Mouse (Mus musculus): ENCODE measurements at regions not wholly inside any gene's neighbourhood (a gene's known extent, or its start where the extent isn't known, plus 50 kb on each side); places are given as distances from the start of the nearest gene placed in this dataset.

GRCm38 (mm10) chr19:15647313-15647712 is 299.8 kb downstream of the Psat1 start:
- no peak for DNase-seq

GRCm38 (mm10) chr19:15644786-15645185 is 302.4 kb downstream of the Psat1 start:
- no peak for DNase-seq

GRCm38 (mm10) chr19:15617233-15617915 is 329.8 kb downstream of the Psat1 start:
- DNase-seq: peak; percentile 21 to 43

- peak in 1 of 2 experiments; percentile 1 for DNase-seq
Observed at GRCm38 (mm10) chr19:15614648-15615561, 332.2 kb downstream of the Psat1 start.

- DNase-seq: no peak
Observed at GRCm38 (mm10) chr19:15611137-15611758, 335.9 kb downstream of the Psat1 start.

GRCm38 (mm10) chr19:15606440-15606839 is 340.7 kb downstream of the Psat1 start:
- no peak for DNase-seq

- DNase-seq: no peak
Observed at GRCm38 (mm10) chr19:15592821-15593220, 354.3 kb downstream of the Psat1 start.

GRCm38 (mm10) chr19:15583782-15584693 is 363.1 kb downstream of the Psat1 start:
- no peak for DNase-seq

- DNase-seq: no peak
Observed at GRCm38 (mm10) chr19:15583106-15583781, 363.9 kb downstream of the Psat1 start.

GRCm38 (mm10) chr19:15571204-15571603 is 375.9 kb downstream of the Psat1 start:
- no peak for DNase-seq

GRCm38 (mm10) chr19:15561511-15561910 is 385.6 kb downstream of the Psat1 start:
- no peak for DNase-seq

GRCm38 (mm10) chr19:15553953-15554352 is 393.2 kb downstream of the Psat1 start:
- DNase-seq: no peak

- DNase-seq: no peak
Observed at GRCm38 (mm10) chr19:15517853-15518252, 429.3 kb downstream of the Psat1 start.

GRCm38 (mm10) chr19:15516566-15517305 is 430.4 kb downstream of the Psat1 start:
- peak in 1 of 2 experiments; percentile 1 for DNase-seq

GRCm38 (mm10) chr19:15513197-15513596 is 433.9 kb downstream of the Psat1 start:
- no peak for DNase-seq

- no peak for DNase-seq
Observed at GRCm38 (mm10) chr19:15510395-15510794, 436.7 kb downstream of the Psat1 start.

GRCm38 (mm10) chr19:15502985-15503354 is 444.2 kb downstream of the Psat1 start:
- no peak for DNase-seq

- DNase-seq: no peak
Observed at GRCm38 (mm10) chr19:15502315-15502984, 444.7 kb downstream of the Psat1 start.

- no peak for DNase-seq
Observed at GRCm38 (mm10) chr19:15495532-15495931, 451.6 kb downstream of the Psat1 start.

GRCm38 (mm10) chr19:15487576-15487975 is 459.6 kb downstream of the Psat1 start:
- no peak for DNase-seq

- no peak for DNase-seq
Observed at GRCm38 (mm10) chr19:15481605-15482004, 465.5 kb downstream of the Psat1 start.

Measured in cerebellum, adult 18-20 months (tissue).